Mouse (Mus musculus) MN1 (cell line): ENCODE data around the gene Etv5.

Experiments used
- DNase-seq: peaks from one replicate; pipeline ENCODE4 v3.0.0-alpha.2; 2016; ENCODE audit warnings: low spot score

Gene Etv5

DNA sequence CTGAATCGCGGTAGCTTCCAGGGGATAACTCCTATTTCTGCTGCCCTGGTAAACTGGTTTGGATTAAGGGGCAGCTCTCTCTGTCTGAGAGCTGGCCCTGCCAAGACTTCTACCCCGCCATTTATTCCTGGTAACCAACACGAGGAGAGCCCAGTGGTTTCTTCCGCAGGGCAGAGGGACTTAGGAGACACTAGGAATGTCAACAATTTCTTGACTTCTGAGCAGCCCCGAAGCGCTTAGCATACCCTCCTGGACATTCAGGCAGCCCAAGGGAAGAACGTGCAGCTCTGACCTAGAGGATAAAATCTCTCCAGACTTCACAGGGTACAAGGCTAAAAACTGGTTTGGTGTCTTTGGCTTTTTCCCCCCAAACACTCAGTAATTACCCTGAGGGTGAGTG, 10.1 kb downstream of the Etv5 start:
- no peak for DNase-seq

DNA sequence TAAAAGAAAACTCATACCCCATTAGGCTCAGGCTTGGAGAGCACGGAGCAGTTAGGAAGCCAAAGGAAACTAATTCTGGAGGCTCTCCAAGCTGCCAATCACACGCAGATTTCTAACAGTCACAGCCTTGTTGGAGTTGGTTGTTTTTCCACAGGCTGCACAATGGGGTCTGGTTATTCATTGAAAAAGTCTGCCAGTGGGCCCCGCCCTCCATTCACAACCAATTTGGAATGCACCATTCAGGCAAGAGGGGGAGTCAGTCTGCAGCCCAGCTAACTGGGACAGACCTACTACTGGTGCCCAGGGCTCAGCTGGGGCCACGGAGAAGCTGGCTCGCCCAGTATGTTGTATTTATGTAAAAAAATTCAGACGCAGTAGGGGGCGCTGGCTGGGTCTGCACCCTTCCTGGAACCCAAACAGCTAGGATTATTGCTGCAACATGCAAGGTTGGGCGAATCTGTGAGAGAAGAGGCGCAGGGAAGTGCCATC, 10.6 kb downstream of the Etv5 start:
- peak; percentile 82 for DNase-seq

DNA sequence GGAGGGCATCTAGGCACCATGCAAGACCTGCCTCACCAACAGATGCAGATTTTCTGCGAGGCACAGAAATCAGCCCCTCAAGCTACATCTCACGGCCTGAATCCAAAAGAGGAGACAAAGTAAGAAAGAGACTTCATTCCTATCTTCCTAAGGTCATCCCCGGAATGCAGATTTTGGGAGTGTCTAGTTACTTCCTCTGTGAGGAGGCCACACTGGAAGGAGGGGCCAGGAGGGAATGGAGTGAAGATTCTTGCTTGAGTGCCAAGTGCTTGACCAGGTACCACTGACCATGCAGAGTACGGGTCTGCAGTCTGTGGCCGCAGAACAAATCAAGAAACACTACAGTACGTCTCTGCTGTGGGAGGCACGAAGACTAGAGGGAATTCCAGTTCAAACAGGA, 12.7 kb downstream of the Etv5 start:
- no peak for DNase-seq

DNA sequence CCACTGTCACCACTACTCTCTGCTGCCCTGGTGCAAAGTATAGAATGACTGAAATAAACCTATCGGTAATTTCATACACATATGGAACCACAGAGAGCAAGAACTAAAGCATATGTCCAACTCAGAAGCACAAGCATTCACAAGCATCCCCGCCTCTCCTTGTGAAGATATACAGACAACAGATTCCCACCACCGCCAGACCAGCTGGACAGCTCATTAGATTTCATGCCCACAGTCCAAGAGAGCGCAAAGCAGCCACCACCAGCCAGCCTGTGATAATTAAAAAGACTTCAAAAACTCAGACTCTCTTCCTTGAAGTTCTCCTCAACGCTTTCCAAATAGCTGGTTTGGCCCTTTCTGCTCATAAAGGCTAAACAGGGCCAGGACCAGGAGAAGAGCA, 17.3 kb downstream of the Etv5 start:
- DNase-seq, result peak; percentile 25

DNA sequence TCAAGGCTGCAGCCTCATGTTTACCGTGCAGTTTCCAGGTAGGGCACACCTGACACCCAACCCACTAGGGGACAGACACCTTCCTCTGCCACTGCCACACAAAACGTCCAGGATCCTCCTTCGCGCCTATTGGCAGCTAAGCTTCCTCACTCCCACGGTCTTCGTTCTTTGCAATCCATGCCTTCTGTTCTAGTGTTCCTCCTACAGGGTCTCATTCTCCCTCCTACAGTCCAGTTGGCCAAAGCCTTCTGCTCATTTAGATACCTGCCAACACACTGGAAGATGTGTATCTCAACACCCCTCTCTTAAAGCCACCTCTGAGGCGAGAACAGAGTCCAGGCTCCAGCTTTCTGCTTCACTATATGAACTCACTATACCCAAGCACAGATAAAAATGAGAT, 21.6 kb downstream of the Etv5 start:
- DNase-seq, result no peak

DNA sequence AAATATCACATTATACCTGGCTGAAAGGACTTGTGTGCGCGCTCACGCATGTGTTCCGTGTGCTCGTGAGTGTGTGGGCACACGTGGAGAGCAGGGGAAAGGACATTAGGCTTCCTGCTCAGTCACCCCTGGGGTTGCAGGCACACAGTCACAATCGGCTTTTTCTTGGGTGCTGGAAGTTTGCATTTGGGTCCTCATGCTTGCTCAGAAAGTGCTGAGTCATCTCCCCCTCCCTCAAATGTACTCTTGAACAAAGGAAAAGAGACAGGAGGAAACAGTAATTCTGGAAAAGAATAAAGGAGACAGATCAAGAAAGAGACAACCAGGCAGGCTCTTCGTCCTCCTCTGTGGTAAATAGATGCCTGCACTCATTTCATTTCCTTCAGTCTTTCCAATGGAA, 22.5 kb downstream of the Etv5 start:
- DNase-seq, result no peak

DNA sequence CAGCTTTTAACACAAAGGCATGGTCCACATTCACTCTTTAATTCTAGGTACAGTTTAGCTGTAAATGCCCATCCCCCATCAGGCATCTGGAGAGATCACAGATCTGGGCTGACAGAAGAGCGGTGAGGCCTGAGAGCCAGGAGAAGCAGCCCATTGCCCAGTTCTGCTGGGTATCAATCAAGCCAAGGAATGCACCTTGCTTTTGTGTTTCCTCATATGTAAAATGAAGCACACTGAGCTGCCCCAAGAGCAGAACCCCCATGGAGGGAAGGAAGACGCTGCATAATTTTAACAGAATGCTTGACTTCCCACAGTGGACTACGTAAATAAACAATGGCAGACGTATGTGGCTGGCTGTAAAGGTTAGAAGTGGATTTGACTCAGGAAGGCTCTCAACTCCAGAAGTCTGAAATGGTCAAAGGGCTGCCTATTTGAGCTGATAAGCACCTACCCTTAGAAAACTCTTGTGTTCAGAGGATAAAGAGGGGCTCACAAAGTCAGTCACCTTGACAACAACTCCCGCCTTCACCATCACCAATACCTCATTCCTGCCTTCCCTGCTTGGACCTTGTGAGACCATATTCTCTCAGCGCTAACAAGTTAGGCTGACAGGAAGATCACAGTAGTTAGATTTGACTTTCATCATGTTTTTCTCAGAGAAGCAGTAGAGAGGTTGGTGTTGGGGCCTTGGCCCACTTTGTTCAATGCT, 23.2 kb downstream of the Etv5 start:
- no peak for DNase-seq

DNA sequence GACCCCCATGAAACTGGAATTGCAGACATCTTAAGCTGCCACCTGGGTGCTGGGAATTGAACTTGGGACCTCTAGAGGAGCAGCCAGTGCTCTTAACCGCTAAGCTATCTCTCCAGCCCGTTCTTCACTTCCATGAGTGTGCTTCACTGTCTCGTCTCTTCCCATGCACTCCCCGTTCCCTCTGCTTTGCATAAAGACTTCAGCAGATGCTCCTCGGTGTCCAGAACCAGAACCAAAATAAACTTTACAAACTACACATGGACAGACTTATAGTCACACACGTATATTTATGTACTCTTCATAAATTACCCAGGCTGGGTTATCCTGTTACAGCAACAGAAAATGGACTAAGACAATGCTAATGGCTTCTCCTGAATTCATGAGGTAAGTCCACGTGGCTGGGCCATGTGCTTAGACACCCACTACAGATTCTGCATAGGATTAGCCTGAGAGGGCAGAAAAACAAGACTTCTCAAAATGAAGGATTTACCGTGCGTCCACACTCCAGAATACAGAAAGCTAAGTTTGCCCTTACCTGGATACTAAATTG, 25.2 kb downstream of the Etv5 start:
- no peak for DNase-seq

DNA sequence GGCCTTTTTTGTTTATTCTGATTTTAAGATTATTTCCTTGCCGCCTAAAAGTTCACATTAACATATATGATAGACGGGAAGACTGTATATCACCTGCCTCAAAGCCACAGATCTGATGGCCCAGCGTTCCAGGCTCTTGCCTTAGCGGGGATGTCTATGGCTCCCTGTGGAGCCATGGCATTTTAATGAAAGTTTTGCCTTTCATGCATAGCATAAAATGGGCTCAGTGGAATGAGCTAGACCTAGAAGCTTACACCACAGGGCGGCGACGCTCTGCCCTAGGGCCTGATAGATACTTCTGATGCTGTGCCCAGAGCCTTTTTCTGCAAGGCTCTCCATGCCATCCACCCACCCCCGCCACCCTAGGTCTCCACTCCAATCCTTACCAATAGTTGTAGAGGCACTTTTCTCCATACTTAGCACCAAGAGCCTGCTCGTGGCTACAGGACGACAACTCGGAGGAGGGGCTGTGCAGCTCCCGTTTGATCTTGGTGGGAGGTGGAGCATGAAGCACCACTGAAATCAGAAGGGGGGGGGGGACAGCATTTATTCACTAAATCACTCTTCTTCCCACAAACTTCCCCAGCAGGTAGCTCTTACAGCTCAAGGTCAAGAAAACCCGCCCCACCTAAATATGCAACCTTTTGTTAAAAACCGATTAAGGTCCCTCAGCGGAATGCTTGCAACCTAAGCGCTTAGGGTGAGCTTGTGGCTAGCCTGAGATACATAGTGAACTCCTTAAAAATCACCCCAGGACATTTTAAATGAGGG, 26.9 kb downstream of the Etv5 start:
- DNase-seq, result no peak

DNA sequence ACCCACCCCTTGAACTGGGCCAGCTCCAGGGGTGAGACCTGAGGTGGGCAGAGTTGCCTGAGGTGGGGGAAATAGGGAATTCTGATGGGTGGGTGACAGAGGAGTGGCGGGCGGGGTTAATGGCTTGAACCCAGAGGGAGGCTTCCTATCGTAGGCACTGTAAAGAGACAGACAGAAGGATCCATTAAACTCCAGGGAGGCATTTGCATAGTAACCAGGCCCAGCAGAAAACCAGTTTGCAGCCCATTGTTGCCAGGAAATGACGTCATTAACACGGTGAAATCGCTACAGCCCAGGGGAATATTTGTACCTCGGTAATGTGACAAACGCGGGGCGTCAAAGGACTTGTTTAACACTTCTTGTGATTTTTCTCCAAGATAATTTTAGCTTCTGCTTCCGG, 27.8 kb downstream of the Etv5 start:
- peak; percentile 38 for DNase-seq

DNA sequence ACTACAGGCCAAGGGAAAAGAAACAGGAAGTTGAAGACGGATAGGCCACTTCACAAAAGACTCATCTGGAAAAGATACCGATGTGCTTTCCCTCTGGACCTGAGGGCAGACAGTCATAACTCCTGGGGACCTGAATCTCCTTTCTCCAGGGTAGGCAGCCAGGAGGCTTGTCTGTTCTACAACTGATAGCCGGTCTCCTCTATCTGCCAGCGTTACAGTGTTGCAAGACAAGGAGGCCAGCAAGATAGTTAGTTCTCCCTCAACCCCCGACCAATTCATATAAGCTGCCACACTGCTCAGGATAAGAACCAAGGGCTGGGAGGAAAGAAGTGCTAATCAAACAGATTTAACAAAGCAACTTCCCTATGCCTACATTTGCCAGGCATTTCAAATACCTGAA, 29.5 kb downstream of the Etv5 start:
- no peak for DNase-seq

DNA sequence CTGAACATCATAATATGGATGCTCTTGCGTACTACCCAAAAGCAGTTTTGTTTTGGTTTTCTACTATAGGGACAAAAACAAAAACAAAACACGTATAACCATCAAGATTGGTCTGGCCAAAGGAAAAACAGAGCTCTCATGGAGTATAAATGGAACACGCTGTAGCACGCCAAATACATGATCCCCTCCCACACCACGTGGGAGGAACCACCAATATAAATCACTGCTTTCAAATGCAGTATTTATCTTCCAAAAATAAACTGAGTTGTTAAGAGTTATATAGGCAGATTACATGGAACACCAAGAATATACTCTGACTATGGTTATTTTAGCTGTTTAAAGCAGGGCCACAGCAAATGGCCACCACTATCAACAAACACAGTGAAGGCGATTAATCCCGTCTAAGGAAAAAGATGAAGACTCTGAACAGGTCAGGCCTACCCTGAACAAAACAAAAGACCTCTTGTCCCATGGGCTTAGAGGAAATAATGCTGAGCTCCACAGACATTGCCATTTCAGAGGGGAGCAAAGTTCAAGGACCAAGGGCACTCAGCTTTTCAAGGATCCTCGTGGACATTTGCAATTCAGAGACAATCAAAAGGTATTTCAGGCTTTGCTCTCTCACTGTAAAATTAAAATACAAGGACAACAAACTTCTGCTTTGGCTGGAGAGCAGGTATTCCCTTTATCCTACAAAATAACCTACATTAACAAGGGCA, 30.7 kb downstream of the Etv5 start:
- DNase-seq, result no peak

DNA sequence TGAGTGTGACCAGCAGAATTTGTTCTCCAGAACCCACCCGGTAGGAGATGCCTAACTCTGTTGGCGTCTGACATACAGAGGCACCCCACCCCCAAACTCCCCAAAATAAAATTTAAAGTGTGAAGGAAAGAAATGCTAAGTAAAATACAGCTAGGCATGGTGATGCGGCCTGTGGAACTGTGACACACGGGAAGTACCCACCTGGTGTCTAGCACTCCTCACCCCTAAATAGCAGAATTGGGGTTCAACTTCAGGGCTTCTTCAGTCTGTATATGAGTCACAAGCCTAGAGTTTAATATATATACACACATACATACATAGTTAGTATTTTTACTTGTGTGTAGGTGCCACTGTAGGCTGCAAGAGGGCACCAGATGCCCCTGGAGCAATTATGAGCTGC, 32.8 kb downstream of the Etv5 start:
- DNase-seq, result no peak

DNA sequence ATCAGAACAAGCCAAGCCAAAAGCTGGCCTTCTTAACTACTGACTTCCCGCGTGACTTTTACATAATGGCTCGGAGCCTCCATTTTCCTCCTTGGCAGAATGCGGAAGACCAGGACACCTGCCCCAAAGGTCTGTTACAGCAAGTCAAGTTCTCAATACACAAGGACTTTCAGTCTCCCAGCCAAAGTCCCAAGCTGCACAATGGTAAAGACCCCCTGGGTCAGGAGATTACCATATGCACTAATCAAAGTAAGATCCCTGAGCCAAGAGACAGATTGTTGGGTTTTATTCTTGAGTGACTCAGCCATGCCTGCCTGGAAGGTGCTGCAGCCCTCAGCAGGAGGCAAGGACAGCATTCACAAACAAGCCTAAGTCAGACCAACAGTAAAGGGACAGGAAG, 33.5 kb downstream of the Etv5 start:
- DNase-seq, result no peak

DNA sequence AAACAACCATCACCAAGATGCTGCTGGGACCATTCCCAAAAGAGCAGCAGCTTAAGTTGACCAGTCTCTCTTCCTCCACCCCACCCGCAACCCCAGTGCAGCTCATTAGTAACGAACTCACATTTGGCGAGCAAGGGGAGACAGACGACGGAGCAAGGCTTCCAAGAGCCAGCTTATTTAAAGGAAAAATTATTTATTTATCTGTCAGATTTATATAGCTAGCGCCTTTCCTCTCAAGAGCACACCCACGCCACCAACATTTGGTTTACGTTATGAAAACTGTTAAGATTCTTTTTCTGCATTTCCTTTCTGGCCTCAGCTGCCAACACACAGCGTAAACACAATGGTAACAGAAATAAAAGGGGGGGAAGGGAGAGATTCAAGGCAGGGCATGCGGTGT, 34.0 kb downstream of the Etv5 start:
- no peak for DNase-seq

DNA sequence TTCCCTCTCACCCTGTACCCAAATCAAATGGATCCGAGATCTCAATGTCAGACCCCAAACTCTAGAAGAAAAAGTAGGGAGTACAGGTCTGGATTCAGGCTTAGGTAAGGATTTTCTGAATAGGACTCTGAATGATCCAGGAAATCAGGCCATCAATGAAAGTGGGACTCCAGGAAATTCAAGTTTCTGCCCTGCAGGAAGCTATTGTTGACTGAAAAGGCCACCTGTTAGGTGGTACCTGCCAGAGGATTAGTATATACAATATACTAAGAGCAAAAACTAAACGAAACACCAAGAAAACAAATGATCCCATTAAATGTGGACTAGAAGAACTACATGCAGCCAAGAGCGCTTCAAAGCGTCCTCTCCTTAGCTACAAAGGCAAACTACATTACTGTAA, 35.8 kb downstream of the Etv5 start:
- DNase-seq, result no peak

DNA sequence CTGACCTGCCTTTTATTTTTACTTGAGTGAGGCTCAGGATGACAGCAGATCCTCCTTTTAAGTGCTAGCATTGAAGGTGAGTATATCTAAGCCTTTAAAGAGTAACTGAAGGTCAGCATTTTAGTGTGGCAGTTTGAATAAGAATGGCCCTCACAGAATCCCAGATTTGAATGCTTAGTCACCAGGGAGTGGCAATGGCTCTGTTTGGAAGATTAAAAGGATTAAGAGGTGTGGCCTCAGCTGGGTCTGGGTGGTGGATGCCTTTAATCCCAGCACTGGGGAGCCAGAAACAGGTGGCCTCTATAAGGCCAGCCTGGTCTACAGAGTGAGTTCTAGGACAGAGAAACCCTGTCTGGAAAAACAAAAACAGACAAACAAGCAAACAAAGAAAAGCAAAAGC, 36.9 kb downstream of the Etv5 start:
- no peak for DNase-seq

DNA sequence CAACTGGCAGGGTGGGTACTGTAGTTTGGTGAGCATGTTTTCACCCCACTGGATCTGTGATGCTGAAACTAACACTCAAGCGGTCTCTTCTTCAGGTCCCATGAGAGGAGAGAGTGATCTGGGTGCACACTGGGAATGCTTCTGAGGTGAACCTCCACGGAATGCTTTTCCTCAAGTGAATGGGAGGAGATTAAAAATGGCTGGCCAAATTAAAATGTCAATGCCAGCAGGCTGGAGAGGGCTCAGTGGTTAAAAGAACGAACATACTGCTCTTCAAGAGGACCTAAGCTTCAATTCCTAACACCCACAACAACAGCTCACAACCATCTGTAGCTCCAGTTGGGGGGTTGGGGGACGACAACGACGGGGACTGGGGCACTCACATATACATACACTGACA, 39.3 kb downstream of the Etv5 start:
- DNase-seq, result no peak

DNA sequence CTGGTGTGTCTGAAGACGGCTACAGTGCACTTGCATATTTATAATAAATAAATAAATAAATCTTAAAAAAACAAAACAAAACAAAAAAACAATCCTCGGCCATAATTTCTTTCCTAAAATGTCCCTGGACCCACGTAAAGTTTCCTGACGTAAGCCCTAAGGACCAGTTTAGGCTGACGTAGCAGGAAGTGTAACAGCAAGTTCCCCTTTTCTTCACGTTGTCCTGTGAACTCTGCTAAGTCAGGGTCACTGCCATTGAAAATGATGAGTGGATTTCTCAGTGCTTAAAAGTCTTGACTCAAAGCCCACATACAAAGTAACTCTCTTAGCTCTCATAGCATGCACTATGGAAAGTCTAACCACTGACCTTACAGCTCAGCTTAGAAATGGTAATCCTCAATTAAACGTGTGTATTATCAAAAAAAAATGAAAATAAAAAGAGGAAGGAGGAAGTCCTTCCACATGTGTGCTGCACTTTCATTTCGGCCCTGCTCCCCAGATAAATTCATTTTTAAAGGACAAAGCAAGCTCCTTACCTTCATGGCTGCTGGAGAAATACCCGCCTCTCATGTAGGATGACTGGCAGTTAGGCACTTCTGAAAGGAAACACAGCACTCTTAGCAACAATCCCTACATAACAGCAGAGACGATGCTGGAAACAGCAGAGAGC, 40.6 kb downstream of the Etv5 start:
- no peak for DNase-seq

DNA sequence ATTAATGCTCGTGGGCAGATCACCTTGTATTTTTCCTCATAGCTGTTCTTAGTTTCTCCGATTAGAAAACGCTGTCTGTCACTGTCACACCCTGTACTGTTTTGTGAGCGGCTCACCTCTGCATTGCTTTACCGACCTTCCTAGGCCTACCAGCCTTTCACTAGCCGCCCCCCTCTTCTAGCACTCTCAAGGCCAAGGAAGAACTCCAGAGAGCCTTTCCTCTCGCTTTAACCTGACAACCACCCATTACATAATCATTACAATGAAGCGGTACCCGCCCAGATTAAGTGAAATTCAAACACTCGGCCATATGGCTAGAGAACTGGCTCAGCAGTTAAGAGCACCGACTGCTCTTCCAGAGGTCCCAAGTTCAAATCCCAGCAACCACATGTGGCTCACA, 41.2 kb downstream of the Etv5 start:
- DNase-seq, result no peak

DNA sequence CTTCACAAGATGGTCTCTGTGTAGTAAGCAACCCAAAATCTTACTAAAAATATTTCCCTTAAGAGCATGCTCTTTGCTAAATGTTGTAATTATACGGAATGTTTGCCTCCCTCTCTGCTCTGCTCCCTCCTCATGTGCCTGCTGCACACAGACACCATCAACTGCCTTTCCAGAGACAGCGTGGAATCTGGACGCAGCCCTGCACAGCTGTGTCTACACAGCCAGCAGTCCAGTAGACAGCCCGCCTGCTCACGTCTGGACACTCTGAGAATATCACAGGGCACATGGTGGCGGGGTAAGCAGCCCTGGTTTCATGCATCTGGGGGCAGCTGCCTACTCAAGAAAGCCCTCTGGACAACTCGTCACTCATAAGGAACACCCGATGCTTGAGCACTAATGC, 43.1 kb downstream of the Etv5 start:
- no peak for DNase-seq
